Comparison of ENCODE assay signal across 8 mouse cellular contexts in genomic region chr9:107297658-107298057, GRCm38 (mm10). TPM values are rescaled to one million over a fixed set of nuclear protein-coding genes. Genes with fewer than 3 reads are reported as not detected.
DNase-seq lines count a peak whose midpoint lies in the region; ATAC-seq and TF ChIP-seq lines count a peak whose summit lies in the region.

No protein-coding gene starts in this region.

- 81% methylated on average over 4 of the region's 4 CpGs for WGBS in heart, embryonic 11.5 days (ENCODE audit: insufficient replicate concordance)
- 53% methylated on average over 4 of the region's 4 CpGs for WGBS in lung, postnatal 0 days

- TF ChIP-seq EP300 in lung, postnatal 0 days (IDR thresholded peaks at IDR 0.05), result no peak

- H3K9me3 ChIP-seq in heart, embryonic 11.5 days (replicated peaks; ENCODE audit: control insufficient read depth, low read length), result no peaks in the 10 kb centered on the region
- H3K9me3 ChIP-seq in G1E (replicated peaks), result no peaks in the 10 kb centered on the region
- H3K9me3 ChIP-seq in lung, postnatal 0 days (ENCODE audit: low read length), result no peaks in the 10 kb centered on the region

- H3K9ac ChIP-seq in heart, embryonic 11.5 days (ENCODE audit: low read depth, low read length), result peak overlapping the region; percentile 84; the same call in 1 of the 2 replicates
- peak overlapping the region; percentile 93 for H3K9ac ChIP-seq in lung, postnatal 0 days (replicated peaks; ENCODE audit: low read depth)

- H3K4me3 ChIP-seq in heart, embryonic 11.5 days (ENCODE audit: low read depth, low read length), result peak overlapping the region; percentile 74
- peak overlapping the region; percentile 84 for H3K4me3 ChIP-seq in G1E (ENCODE audit: low read depth, low read length)
- H3K4me3 ChIP-seq in lung, postnatal 0 days (ENCODE audit: low read depth, low read length), result peak overlapping the region; percentile 78

- no peak for ATAC-seq in heart, embryonic 11.5 days (replicated peaks; ENCODE audit: insufficient number of reproducible peaks, low FRiP score, low TSS enrichment)
- ATAC-seq in G1E (ENCODE audit: extremely low read depth, insufficient number of reproducible peaks, low FRiP score, poor library complexity, severe bottlenecking), result no peak
- ATAC-seq in lung, postnatal 0 days, result no peak

- no peaks in the 10 kb centered on the region for H3K27me3 ChIP-seq in heart, embryonic 11.5 days (ENCODE audit: control insufficient read depth, insufficient read depth, low read length)
- peaks cover 4% of the 10 kb centered on the region for H3K27me3 ChIP-seq in G1E (ENCODE audit: insufficient read depth, low read length)
- H3K27me3 ChIP-seq in lung, postnatal 0 days (replicated peaks; ENCODE audit: insufficient read depth, low read length), result no peaks in the 10 kb centered on the region

- no peak for DNase-seq in heart, adult 9 months (ENCODE audit: low spot score in 2 of 2)
- DNase-seq in G1E (ENCODE audit: low spot score), result no peak
- DNase-seq in heart, postnatal 4 days, result peak; percentile 31
- no peak for DNase-seq in lung, postnatal 0 days (ENCODE audit: low spot score)
- DNase-seq in left cerebral cortex, postnatal 10 days (ENCODE audit: extremely low spot score in 1 of 2, low spot score in 2 of 2), result no peak
- no peak for DNase-seq in retina, postnatal 1 day
- no peak for DNase-seq in layer of hippocampus, adult 9-10 months (ENCODE audit: low spot score)

- H3K4me1 ChIP-seq in heart, embryonic 11.5 days (ENCODE audit: control insufficient read depth, insufficient read depth, low read length), result peaks cover 38% of the 10 kb centered on the region
- H3K4me1 ChIP-seq in G1E (ENCODE audit: insufficient read depth, low read depth, low read length), result peaks cover 60% of the 10 kb centered on the region
- peaks cover 15% of the 10 kb centered on the region; the same call in 1 of the 2 replicates for H3K4me1 ChIP-seq in lung, postnatal 0 days (ENCODE audit: insufficient read depth, low read depth, low read length)

- intact Hi-C loops in left cerebral cortex, postnatal 10 days (cut with DNase I), result loop anchor here (5.0 kb wide), 1 partner anchor 220 kb away; no protein-coding TSS in a partner anchor

- no peak for TF ChIP-seq CTCF in G1E (IDR thresholded peaks at IDR 0.05; ENCODE audit: low read depth, low read length)
- no peak for TF ChIP-seq CTCF in lung, postnatal 0 days (IDR thresholded peaks at IDR 0.05)

- 0 out of 2 replicates have a peak, but pooled peaks cover 7% of the 10 kb centered on the region for H3K36me3 ChIP-seq in heart, embryonic 11.5 days (ENCODE audit: control insufficient read depth, insufficient read depth, low read length)
- peaks cover 50% of the 10 kb centered on the region for H3K36me3 ChIP-seq in G1E (replicated peaks)
- peaks cover 19% of the 10 kb centered on the region for H3K36me3 ChIP-seq in lung, postnatal 0 days (ENCODE audit: insufficient read depth, low read length)

- no peak overlapping the region for H3K27ac ChIP-seq in heart, embryonic 11.5 days (ENCODE audit: low read depth, low read length)
- H3K27ac ChIP-seq in lung, postnatal 0 days (ENCODE audit: low read length), result peak overlapping the region; percentile 98

- H3K4me2 ChIP-seq in heart, embryonic 11.5 days, result peak overlapping the region; percentile 97
- peak overlapping the region; percentile 76 for H3K4me2 ChIP-seq in lung, postnatal 0 days (replicated peaks; ENCODE audit: low read depth, low read length)

RNA-seq across cellular contexts. Expression of gene Cish, which starts 1.8 kb away (rescaled TPM):
- polyA plus RNA-seq in heart, embryonic 11.5 days (2014; fragmentation: Nextera tagmentation; extraction: Ambion mirVana), result 7.7 and 8.8 TPM in 2 replicates
- total RNA-seq in G1E (2014; fragmentation: Nextera tagmentation), result 106 TPM in 2 replicates
- total RNA-seq in G1E (2017), result 22.1 and 24.7 TPM in 2 replicates
- polyA plus RNA-seq in G1E (2012), result 151 and 158 TPM in 2 replicates
- 100 to 1,000 TPM; 146 to 176 TPM for total RNA-seq in heart, postnatal 4 days (2021)
- 49.2 and 52.3 TPM in 2 replicates for polyA plus RNA-seq in lung, postnatal 0 days (2015; fragmentation: Nextera tagmentation; extraction: Ambion mirVana)
- total RNA-seq in left cerebral cortex, postnatal 10 days (2021), result 10 to 100 TPM in 1 of 2 experiments, 1 to 10 TPM in 1; 9.4 to 11.8 TPM

RNA-seq across cellular contexts. Expression of gene Mapkapk3, which starts 8.0 kb away (rescaled TPM):
- polyA plus RNA-seq in heart, embryonic 11.5 days (2014; fragmentation: Nextera tagmentation; extraction: Ambion mirVana), result 5.8 and 9.0 TPM in 2 replicates
- total RNA-seq in G1E (2014; fragmentation: Nextera tagmentation) (41.5 and 66.3 TPM in 2 replicates), G1E (2017) (99.8 and 115 TPM in 2 replicates)
- 60.1 and 72.6 TPM in 2 replicates for polyA plus RNA-seq in G1E (2012)
- total RNA-seq in heart, postnatal 4 days (2021), result 10 to 100 TPM; 18.3 to 18.9 TPM
- 22.9 and 24.6 TPM in 2 replicates for polyA plus RNA-seq in lung, postnatal 0 days (2015; fragmentation: Nextera tagmentation; extraction: Ambion mirVana)
- total RNA-seq in left cerebral cortex, postnatal 10 days (2021), result 1 to 10 TPM; 1.9 to 2.7 TPM

RNA-seq across cellular contexts. Expression of gene Hemk1, which starts 40.5 kb away (rescaled TPM):
- 10.6 and 12.1 TPM in 2 replicates for polyA plus RNA-seq in heart, embryonic 11.5 days (2014; fragmentation: Nextera tagmentation; extraction: Ambion mirVana)
- total RNA-seq in G1E (2014; fragmentation: Nextera tagmentation) (29.6 and 42.6 TPM in 2 replicates), G1E (2017) (35.6 and 48.6 TPM in 2 replicates)
- 9.4 and 11.0 TPM in 2 replicates for polyA plus RNA-seq in G1E (2012)
- total RNA-seq in heart, postnatal 4 days (2021), result 10 to 100 TPM; 13.0 to 15.0 TPM
- 5.9 and 8.3 TPM in 2 replicates for polyA plus RNA-seq in lung, postnatal 0 days (2015; fragmentation: Nextera tagmentation; extraction: Ambion mirVana)
- 10 to 100 TPM; 14.3 to 16.6 TPM for total RNA-seq in left cerebral cortex, postnatal 10 days (2021)

RNA-seq across cellular contexts. Expression of gene 6430571L13Rik, which starts 42.7 kb away (rescaled TPM):
- 0.66 and 0.92 TPM in 2 replicates for polyA plus RNA-seq in heart, embryonic 11.5 days (2014; fragmentation: Nextera tagmentation; extraction: Ambion mirVana)
- total RNA-seq in G1E (2014; fragmentation: Nextera tagmentation) (1.3 TPM in 1 of 2 replicates, not detected in the other), G1E (2017) (0.64 and 0.76 TPM in 2 replicates)
- 0.29 and 0.46 TPM in 2 replicates for polyA plus RNA-seq in G1E (2012)
- total RNA-seq in heart, postnatal 4 days (2021), result 1 to 10 TPM; 4.6 to 5.8 TPM
- polyA plus RNA-seq in lung, postnatal 0 days (2015; fragmentation: Nextera tagmentation; extraction: Ambion mirVana), result 0.23 and 0.36 TPM in 2 replicates
- 1 to 10 TPM; 4.0 TPM for total RNA-seq in left cerebral cortex, postnatal 10 days (2021)

Comparison
In these comparisons a context has a peak if more than half of its experiments do, and no peak if none do; other contexts are left out.
1. RNA of gene Mapkapk3, which starts 8.0 kb away (total RNA-seq): 41.5 to 115 TPM in G1E and 18.3 to 18.9 TPM in heart, postnatal 4 days; 1.9 to 2.7 TPM in left cerebral cortex, postnatal 10 days; every median in the first group is over 4 times any median in the second.
2. Peak in every context shown above with its lines, with median percentiles within 50 percentile points of each other: H3K4me3 ChIP-seq.